Mouse (Mus musculus) gastrocnemius, postnatal 14 days (tissue): ENCODE measurements around the gene Tpk1. TPM values are rescaled to one million over a fixed set of nuclear protein-coding genes. Genes with fewer than 3 reads are reported as not detected.

Experiments used
- DNase-seq: peaks from one replicate; pipeline ENCODE4 v3.0.0; 2021; ENCODE audit warnings: mixed read lengths
- intact Hi-C: fragments of 180-260 bp; cut with DNase I; formaldehyde crosslinking; loops from one replicate; pipeline ENCODE4 v1.15.1; 2025; ENCODE audit warnings: low total_unique reads
- total RNA-seq, 2 experiments: library from RNA; stranded (reverse); gene quantifications; 2 replicates each; pipeline ENCODE4 v1.2.3; 2021

The Tpk1 gene
- total RNA-seq, 2 experiments from 2014 or later = 2.1 TPM

DNA sequence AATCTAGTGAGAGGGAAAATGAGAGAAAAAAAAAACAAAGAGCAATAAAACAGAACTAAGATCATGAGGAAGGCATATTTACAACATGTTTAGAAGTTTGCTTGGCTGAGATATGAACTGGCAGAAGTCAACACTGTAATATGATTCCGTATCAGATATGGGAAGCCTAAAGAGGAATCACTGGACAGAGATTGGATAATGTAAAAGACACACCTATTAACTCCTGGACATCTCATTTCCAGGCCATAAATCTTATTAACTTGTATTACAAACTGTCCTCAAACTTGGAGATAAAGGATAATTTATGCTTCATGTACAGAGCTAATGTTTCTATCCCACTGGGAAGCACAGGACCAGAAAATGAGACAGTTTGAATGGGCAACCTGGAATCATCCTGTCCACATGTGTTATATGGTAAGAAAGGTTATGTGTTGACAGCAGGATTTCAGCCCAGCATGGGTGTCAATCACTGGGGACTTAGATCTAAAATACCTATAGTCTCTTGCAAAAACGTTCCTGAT is 203.2 kb downstream of the Tpk1 start:
- DNase-seq = no peak
- intact Hi-C loops = no loop called here

DNA sequence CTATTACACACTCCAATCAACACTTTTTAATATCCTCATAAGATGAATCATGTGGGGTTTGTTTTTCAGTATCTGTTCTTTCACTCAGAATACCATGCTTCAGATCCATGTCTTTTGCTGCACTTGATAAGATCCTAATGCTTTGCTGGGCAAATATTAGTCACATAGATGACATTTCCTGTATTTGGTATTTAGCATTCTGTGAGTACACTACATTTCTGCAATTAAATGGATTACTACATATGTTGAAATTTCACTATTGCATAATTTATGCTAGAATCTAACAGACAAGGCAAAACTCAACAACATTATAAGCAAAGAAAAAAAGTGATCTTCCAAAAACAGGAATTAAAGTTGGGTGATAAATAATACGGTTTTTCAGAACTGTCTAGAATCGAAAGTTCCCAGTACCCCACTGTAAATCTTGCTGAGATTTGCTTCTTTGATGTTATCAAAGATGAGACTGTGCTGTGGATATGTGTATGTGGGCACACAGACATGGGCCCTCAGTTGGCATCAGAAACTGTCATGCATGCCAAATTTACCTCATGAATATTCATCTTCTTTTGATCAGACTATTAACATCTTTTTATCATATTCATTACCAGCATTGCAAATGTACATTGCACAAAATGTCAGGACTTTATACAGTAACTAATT is 203.8 kb downstream of the Tpk1 start:
- DNase-seq = no peak

DNA sequence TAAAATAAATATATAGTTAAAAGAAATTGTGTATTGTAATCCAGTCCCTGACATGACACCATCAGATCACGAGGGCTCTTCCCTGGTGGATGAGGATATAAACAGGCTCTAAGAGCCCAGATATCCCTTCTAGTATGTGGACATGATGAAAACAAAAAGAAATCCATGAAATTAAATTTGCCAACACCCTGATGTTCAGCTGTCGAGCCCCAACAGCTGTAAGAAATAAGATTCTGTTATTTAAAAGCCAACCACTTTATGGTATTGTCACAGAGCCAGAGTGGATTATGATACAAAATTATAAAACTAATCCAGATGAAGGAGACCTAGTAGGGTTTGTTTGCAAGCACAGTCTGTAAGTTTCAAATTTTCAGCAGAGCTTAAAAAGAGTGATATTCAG is 207.0 kb downstream of the Tpk1 start:
- intact Hi-C loops = no loop called here
- DNase-seq = no peak

More for the DNA sequence above, 203.8 kb downstream of the Tpk1 start:
- intact Hi-C loops = no loop called here

DNA sequence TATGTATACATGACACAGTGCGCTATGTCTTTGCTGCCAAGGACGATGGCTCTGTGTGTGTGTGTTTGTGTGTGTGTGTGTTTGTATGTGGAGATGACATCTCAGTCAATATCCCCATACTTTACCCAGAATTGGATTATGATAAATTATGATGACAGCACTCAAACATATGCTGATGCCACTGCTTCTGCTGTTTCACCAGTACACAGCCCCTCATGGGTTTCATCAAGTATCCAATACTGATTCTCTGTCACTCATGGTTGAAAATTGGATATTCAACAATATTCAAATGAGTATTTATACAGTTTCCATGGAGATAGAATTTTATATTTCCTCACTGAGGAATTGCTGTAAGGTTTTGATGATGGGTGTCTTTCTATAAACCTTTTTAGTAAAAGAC is 208.1 kb downstream of the Tpk1 start:
- DNase-seq = no peak
- intact Hi-C loops = no loop called here

DNA sequence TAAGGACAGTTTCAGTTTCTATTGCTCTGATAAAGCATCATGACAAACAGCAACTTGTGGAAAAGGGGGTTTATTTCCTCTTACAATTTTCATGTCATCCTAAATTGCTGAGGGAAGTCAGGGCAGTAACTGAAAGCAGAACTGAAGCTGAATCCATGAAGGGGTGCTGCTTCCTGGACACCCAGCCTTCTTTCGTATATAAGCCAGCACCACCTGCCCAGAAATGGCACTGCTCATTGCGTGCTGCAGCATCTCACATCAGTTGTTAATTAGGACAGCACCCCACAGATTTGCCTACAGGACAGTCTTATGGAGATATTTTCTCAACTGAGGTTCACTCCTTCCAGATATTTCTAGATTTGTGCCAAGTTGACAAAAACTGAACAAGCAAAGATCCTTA is 216.6 kb downstream of the Tpk1 start:
- DNase-seq = no peak
- intact Hi-C loops = no loop called here

DNA sequence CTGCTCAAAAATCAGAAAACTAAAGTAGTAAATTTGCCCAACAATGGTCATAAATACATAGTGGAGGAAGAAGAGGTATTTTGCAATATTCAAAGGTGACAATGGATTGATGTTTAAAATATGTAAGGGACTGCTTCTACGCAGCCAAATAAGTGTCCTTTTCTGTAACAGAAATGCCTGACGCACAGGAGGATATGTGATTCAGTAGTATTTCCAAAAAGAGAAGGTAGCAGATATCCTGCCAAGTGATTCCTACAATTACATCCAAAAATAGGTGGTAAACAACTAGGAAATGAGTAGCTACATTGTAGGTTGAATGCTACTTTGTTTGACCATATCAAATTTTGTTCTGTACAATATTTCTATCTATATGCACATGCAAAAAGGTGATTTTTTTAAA is 220.2 kb downstream of the Tpk1 start:
- no peak for DNase-seq
- intact Hi-C loops = no loop called here

DNA sequence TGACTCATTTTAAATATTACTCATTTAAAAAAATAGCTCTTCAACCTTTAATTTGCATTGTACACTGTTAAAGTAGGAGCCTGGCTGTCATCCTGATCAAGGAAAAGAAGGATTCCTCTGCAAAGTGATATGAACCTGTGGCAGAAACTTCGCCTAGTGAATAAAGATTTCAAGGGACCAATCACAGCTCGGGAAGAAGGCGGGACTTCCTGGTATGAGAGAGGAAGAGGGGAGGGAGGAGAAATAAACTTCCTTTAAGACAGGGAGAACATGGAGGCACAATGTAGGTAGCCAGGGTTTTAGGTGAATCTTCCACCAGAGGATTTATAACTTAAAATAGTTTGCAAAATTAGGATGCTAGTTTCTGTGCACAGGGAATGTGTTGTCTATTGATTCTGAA is 223.9 kb downstream of the Tpk1 start:
- intact Hi-C loops = no loop called here
- no peak for DNase-seq

DNA sequence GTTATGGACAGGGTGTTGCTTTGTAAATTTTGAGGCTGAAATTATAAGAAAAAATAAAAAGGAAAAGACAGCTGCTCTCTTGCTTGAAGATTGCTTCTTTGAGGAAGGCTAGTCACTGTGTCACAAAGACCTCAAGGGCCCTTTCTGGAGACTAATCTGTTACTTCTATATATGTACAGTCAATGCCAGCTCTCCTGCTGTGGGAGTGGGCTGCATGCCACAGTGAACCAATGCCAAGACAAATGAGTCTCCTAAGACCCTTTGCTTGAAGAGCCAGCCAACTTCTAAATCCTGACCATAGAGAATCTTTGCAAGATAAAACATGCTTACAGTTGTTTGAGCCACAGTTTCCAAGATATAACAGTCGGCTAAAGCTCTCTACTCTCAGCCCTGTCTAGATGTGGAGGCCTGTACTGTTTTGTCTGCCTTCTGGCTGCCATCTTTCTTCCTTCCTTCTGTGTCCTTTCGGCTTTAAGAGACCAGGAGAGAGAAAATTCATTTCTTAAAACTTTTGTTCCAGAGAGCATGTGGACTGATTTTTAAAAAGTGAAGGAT is 230.0 kb downstream of the Tpk1 start:
- intact Hi-C loops = no loop called here
- DNase-seq = no peak

DNA sequence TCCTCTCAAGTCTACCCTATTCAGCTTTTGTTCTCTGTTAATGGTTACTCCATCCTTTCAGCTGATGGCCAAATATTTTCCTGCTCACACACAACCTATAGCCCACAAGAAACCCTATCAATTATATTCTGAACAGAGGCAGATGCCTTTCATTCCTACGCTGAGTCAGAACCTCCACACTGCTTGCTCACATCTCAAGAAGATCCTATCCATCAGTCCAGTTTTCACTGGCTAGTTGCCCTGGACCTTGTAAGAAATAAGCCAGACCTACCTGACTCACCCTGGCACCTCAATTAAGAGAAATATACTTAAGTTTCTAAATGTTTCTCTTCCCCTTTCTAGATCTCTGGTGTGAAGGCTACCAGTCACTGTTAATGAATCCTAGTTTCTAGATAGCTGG is 231.7 kb downstream of the Tpk1 start:
- intact Hi-C loops = no loop called here
- DNase-seq = no peak

DNA sequence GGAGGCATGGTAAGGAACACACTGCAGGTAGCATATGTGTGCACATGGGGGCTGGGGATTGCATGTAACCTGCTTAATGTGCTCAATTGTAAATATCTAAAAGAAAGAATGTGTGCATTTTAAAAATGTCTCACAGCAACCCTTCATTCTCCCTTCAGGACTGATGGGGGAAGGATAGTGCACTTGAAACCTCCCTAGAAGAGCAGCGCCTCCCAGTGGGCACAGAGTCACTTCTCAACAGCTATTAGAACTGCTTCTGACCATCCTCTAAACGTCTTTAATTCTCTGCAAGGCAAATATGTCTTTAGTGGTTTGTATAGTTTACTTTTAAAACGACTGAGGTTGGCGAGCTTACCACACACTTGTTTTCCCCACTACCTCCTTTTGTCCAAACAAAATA is 241.1 kb downstream of the Tpk1 start:
- intact Hi-C loops = no loop called here
- DNase-seq = no peak

DNA sequence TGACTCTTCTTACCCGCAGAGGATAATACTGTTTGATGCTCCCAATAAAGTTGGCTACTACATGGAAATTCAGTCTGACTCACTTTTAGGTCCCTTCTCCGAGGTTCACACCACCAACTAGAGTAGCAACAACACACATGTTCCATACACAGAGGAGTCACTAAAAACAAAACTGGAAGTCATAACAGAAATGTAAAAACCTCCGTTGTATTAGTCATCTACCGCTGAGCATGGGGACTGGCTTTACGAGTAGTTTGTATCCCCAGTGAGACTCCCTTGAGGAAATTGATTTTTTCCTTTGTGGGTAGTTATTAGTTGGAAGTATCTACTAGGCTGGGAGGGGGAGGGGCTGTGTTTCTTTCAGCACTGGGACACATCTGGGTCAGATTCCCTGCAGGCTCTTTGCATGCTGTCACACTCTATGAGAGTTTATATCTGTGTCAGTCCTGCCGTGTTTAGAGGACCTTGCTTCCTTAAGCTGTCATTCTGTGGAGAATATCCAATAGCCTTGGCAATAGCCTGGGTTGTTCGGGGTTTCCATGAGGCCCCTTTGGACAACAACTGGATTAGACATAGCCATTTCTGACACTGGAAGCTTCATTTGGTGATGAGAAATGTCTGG is 245.6 kb downstream of the Tpk1 start:
- no peak for DNase-seq
- intact Hi-C loops = no loop called here

DNA sequence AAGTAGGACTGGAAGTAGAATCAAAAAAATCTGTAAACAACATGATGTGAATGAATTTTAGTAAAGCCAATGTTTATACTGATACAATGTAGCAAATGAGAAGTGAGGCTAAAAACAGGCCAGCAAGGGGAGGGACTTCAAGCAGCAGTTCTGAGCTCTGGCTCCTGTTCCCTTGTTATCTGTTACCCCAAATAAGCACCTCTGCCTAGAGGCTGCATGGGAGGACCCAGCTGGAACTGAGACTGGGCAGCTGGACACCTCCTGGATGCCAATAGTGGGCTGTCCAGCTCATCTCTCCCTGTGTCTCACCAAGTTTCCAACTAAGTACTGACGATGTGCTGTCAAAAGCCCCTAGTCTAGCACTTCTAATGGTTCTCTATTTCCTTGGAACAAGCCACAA is 257.1 kb downstream of the Tpk1 start:
- DNase-seq = no peak
- intact Hi-C loops = no loop called here

DNA sequence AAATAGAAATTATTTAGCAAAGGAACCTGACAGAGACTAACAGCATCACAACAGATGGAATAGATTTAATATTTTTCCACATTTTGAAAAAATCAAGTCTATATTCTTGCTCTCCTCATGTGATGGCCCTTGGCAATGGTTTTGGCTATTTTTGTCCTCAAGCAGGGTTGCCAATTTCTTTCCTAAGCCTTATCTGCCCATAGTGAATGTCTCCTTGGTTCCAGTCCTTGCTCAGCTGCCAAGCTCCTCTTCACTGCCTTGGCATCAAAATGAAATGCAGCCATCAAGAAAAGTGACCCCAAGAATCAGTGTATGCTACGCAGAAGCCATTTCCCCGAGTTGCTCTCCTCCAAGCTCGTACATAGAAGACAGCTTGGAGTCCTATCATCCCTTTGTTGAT is 263.0 kb downstream of the Tpk1 start:
- intact Hi-C loops = no loop called here
- no peak for DNase-seq

DNA sequence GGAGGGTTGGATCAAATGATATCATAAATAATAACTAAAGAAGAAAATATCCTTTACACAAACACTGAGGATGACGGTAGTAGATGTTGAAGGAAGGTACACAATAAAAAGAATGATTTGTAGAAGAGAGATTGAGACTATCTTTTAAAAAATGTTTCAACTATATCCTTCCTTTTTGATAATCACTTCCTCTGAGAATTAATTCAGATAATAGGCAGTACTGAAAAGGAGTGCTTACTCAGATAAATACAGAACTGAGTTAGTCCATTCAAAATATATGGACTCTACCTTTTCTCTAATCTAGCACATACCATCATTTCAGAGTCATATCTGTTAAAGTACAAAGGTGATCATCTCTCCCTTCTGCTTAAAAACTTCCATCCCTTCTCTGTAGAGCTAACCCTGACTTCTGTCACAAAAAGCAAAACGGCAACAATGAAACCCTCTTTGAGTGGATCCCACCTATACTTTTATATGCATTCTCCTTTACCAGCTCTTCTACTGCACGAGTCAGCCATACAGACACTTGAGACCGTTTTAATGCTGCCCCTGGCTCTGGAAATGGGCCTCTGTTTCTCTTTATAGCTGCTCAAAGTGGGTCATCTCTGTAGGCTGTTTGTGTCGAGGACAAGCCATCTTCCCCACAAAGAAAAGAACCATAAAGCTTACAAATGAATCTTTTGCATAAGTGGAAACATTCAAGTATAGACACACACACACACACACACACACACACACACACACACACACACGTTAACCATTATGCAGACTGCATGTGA is 263.7 kb downstream of the Tpk1 start:
- no peak for DNase-seq
- intact Hi-C loops = no loop called here

DNA sequence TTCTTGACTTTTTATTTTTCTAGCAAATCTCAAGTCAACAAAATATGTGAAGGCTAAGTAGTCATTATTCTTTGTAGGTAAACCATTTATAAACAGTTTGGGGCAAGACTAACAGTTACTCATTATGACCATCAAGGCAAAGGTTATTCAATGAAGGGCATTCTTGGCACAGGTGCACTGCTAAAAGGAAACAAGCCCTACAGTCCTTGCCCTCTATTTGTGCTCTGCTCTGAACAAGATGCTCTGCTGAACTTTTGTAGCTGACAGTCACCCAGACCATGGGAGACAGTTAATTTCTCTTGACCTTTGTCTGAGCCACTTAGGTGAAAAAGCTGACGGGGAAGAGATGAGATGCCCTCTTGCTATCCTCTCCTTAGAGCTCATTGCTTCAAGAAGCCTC is 269.7 kb downstream of the Tpk1 start:
- intact Hi-C loops = no loop called here

DNA sequence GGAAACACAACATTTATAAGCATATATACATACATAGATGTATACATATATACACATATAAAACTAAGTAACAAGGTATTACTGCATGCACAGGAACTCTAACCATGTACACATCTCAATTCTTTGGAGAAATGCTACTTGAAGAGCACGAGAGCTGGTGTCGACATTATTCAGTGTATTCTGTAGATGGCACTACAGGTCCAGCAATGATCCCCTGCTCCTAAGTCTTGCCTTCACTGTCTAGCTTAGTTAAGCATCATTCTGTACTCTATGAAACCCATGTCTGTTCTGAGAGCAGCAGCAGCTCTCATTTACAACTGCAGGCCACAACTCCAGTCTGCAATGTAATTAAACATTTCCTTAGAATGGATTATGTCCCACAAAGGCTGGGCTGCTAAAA is 270.5 kb downstream of the Tpk1 start:
- no peak for DNase-seq
- intact Hi-C loops = no loop called here

More for the DNA sequence above, 269.7 kb downstream of the Tpk1 start:
- no peak for DNase-seq

DNA sequence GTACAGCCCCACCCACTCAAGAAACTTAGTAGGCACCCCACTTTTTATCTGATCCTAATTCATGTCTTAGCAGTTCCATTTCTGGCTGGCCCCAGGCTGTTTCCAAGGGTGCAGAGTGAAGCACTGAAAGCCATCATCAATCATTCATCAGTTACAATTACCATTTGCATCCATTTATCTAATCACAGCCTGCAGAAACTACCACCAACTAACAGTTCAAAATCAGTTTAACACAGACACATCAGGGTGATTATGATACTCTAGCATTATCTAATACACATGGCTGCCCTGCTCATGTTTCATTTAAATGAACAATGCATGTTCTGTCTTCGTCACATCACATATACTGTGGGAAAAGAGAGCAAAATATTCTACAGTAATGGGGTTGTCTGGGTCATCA is 274.7 kb downstream of the Tpk1 start:
- DNase-seq = no peak
- intact Hi-C loops = no loop called here

DNA sequence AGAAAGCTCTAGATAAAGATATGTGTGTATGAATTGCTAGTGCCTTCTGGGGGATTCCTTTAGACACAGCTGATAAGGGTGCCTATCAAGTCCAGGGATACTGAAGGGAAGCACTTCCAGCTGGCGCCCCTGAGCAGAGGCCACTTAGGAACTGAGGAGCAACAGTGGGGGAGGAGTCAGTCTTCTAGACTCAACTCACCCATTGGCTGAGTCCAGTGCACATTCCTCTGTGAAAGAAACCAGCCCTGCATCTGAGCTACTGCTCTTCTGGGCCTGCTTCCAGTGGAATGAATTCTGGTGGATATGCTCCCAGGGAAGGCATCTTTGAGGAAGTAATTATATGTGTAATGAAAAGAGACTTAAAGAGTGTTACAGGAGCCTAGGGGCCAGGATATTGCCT is 278.8 kb downstream of the Tpk1 start:
- intact Hi-C loops = no loop called here
- DNase-seq = no peak

DNA sequence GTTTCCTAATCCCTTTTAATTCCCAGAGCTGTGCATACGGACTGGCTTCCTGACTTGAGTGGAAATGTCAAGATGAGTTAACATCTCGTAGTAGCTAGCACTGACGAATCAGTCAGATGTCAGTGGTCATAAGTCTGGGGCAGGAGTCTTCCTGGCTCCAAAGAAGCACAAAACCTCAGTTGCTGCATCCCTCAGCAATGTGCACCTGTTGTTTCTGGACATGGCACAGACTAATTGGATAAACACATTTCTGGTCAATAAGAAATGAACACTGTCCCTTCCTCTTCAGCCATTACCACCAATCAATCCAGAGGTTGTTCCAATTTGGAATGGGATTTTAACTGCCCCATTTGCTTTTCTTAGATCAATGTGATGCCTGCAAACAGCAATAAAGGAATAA is 281.2 kb downstream of the Tpk1 start:
- intact Hi-C loops = no loop called here
- no peak for DNase-seq

DNA sequence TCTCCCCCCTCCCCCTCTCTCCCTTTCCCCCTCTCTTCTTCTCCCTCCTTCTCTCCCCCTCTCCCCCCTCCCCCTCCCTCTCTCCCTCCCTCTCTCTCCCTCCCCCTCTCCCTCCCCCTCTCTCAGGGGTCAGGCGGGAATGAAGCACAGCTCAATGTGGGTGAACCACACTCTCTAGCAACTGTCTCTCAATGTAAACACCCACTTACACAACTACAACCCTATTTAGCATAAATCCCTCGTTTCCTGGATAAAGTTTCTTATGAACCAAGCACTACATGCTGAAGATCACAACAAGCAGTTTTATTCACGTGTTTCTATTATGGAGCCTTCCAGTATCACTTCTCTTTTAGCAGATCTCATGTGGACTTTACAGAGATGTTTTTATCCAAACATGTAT is 281.8 kb downstream of the Tpk1 start:
- intact Hi-C loops = no loop called here
- no peak for DNase-seq

DNA sequence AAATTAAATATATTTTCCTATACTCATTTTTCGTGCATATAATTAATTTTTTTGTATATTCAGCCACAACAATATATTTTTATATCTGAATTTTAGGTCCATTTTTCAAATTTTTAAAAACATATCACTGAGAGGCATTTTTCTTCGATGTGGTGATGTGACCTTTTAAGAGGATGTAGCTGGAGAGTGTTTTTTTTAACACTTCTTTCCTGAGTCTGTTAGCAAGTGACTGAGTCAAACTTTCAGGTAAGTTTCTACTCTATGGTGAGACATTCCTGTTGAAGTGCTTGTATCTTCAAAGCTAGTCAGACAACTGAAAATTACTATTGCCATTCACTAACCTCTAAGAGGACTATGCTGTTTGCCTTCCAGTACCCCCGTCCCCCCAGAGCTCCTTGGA is 283.3 kb downstream of the Tpk1 start:
- DNase-seq = no peak
- intact Hi-C loops = no loop called here
